Mouse (Mus musculus): ENCODE results near the gene Smc6. TPM values are rescaled to one million over a fixed set of nuclear protein-coding genes. Genes with fewer than 3 reads are reported as not detected.

Gene Smc6
- polyA plus RNA-seq, 1 experiment from 2014 or later, result 174 TPM

GRCm38 (mm10) chr12:11349870-11350269 is 84.2 kb downstream of the Smc6 start:
- no peaks in the 10 kb centered on the region for H3K9me3 ChIP-seq
- no peak overlapping the region for H3K4me2 ChIP-seq
- no peak overlapping the region for H3K9ac ChIP-seq
- no peak for ATAC-seq (ENCODE audit: insufficient number of reproducible peaks, insufficient read depth, low FRiP score, low TSS enrichment, low read depth)
- 46% methylated on average over 5 of the region's 5 CpGs for WGBS
- H3K27me3 ChIP-seq, result no peaks in the 10 kb centered on the region
- no peak overlapping the region for H3K27ac ChIP-seq
- no peak overlapping the region for H3K4me3 ChIP-seq
- no peaks in the 10 kb centered on the region for H3K36me3 ChIP-seq
- H3K4me1 ChIP-seq, result no peaks in the 10 kb centered on the region

GRCm38 (mm10) chr12:11350895-11351294 is 85.2 kb downstream of the Smc6 start:
- Histone ChIP-seq H3K27me3 (no peaks in the 10 kb centered on the region), H3K4me1 (no peaks in the 10 kb centered on the region), H3K4me3 (no peak overlapping the region), H3K9me3 (no peaks in the 10 kb centered on the region), H3K27ac (no peak overlapping the region), H3K36me3 (no peaks in the 10 kb centered on the region), H3K4me2 (no peak overlapping the region), H3K9ac (no peak overlapping the region)
- no peak for ATAC-seq (ENCODE audit: insufficient number of reproducible peaks, insufficient read depth, low FRiP score, low TSS enrichment, low read depth)
- 29% methylated on average over 5 of the region's 5 CpGs for WGBS

- Histone ChIP-seq H3K27ac (no peak overlapping the region), H3K4me3 (no peak overlapping the region), H3K9ac (no peak overlapping the region), H3K27me3 (no peaks in the 10 kb centered on the region), H3K4me2 (no peak overlapping the region), H3K36me3 (no peaks in the 10 kb centered on the region), H3K9me3 (no peaks in the 10 kb centered on the region), H3K4me1 (no peaks in the 10 kb centered on the region)
- WGBS, result 92% methylated on average over 6 of the region's 6 CpGs
- ATAC-seq (ENCODE audit: insufficient number of reproducible peaks, insufficient read depth, low FRiP score, low TSS enrichment, low read depth), result no peak
Observed at GRCm38 (mm10) chr12:11362435-11362834, 96.7 kb downstream of the Smc6 start.

- no peaks in the 10 kb centered on the region for H3K9me3 ChIP-seq
- no peak overlapping the region for H3K9ac ChIP-seq
- H3K36me3 ChIP-seq, result no peaks in the 10 kb centered on the region
- H3K4me3 ChIP-seq, result no peak overlapping the region
- WGBS, result 54% methylated on average over 6 of the region's 6 CpGs
- no peak overlapping the region for H3K4me2 ChIP-seq
- no peaks in the 10 kb centered on the region for H3K27me3 ChIP-seq
- no peak for ATAC-seq (ENCODE audit: insufficient number of reproducible peaks, insufficient read depth, low FRiP score, low TSS enrichment, low read depth)
- H3K4me1 ChIP-seq, result no peaks in the 10 kb centered on the region
- no peak overlapping the region for H3K27ac ChIP-seq
Observed at GRCm38 (mm10) chr12:11364870-11365269, 99.2 kb downstream of the Smc6 start.

GRCm38 (mm10) chr12:11367099-11367765 is 101.5 kb downstream of the Smc6 start:
- WGBS, result 73% methylated on average over 3 of the region's 3 CpGs
- no peak for ATAC-seq (ENCODE audit: insufficient number of reproducible peaks, insufficient read depth, low FRiP score, low TSS enrichment, low read depth)
- no peak overlapping the region for H3K4me2 ChIP-seq
- H3K9ac ChIP-seq, result no peak overlapping the region
- no peak overlapping the region for H3K4me3 ChIP-seq
- H3K27me3 ChIP-seq, result no peaks in the 10 kb centered on the region
- H3K4me1 ChIP-seq, result no peaks in the 10 kb centered on the region
- no peak overlapping the region for H3K27ac ChIP-seq
- no peaks in the 10 kb centered on the region for H3K36me3 ChIP-seq
- no peaks in the 10 kb centered on the region for H3K9me3 ChIP-seq

Small RNAs within 50 kb of the gene (microRNA-seq; reads per million reads assigned to microRNA genes)
- gene Mir7675, result not detected

Other genes with a start within 250 kb of the Smc6 start
- gene Kcns3, start 114.8 kb upstream of the Smc6 start, polyA plus RNA-seq (2015; fragmentation: Nextera tagmentation; extraction: Ambion mirVana), result 1.4 and 2.7 TPM in 2 replicates
- not detected in 2 replicates for gene Msgn1, start 56.9 kb upstream of the Smc6 start, polyA plus RNA-seq (2015; fragmentation: Nextera tagmentation; extraction: Ambion mirVana)
- gene Gen1, start 85 bp upstream of the Smc6 start, polyA plus RNA-seq (2015; fragmentation: Nextera tagmentation; extraction: Ambion mirVana), result 9.3 and 11.7 TPM in 2 replicates
- gene Vsnl1, start 170.7 kb downstream of the Smc6 start, polyA plus RNA-seq (2015; fragmentation: Nextera tagmentation; extraction: Ambion mirVana), result 2.9 and 5.0 TPM in 2 replicates
- 1.1 and 1.4 TPM in 2 replicates for gene Rad51ap2, start 190.2 kb downstream of the Smc6 start, polyA plus RNA-seq (2015; fragmentation: Nextera tagmentation; extraction: Ambion mirVana)

All from embryonic facial prominence, embryonic 13.5 days (tissue).